Mouse (Mus musculus) spleen, adult 2 months (tissue): ENCODE results near the gene Tmem132d.

Experiments
- CTCF ChIP-seq: fragments of 200-500 bp; IDR thresholded peaks from 2 replicates; pipeline ENCODE4 v1.5.1; 2011; ENCODE audit warnings: mild to moderate bottlenecking, inconsistent platforms; ENCODE audit not compliant: insufficient read depth, insufficient read length, insufficient replicate concordance; ENCODE audit errors: extremely low read depth
- POLR2A ChIP-seq: fragments of 200-500 bp; IDR thresholded peaks from 2 replicates; pipeline ENCODE4 v1.6.1; 2011; ENCODE audit warnings: low read depth, low read length, inconsistent platforms

- TF ChIP-seq POLR2A (no peak), CTCF (no peak)
These were observed 357.4 kb downstream of the Tmem132d start for GRCm38 (mm10) chr5:128075456-128075855.
